Mouse (Mus musculus) bone marrow, adult 2 months (tissue): ENCODE measurements at regions not wholly inside any gene's neighbourhood (a gene's known extent, or its start where the extent isn't known, plus 50 kb on each side); places are given as distances from the start of the nearest gene placed in this dataset.

Experiments used
- CTCF ChIP-seq: fragments of 200-500 bp; IDR thresholded peaks from 2 replicates; pipeline ENCODE4 v1.5.1; 2011; ENCODE audit warnings: low read length, control low read depth; ENCODE audit not compliant: control insufficient read depth, insufficient read depth
- POLR2A ChIP-seq: fragments of 200-500 bp; IDR thresholded peaks from 2 replicates; pipeline ENCODE4 v1.6.1; 2011; ENCODE audit warnings: low read depth, mild to moderate bottlenecking, control low read depth, low read length, borderline replicate concordance; ENCODE audit not compliant: control insufficient read depth

DNA sequence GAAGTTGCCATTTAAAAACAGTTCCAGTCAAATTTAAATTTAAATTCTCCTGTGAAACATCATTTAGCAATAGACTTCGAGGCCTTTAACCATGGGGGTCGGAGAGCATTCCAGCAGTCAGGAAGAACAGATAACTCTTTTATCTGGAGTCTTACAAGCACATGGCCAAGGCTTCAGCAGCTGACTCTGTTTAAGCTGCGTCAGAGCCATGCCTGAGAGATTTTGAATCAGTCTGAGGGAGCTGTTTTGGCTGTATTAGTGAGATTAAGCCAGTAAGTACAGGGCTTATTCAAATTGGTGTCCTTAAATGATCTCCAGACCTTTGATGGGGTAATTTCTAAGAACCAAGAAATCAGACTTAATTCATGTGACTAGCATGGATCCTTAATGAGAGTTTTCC lies 665.5 kb downstream of the Epha4 start:
- no peak for TF ChIP-seq CTCF
- no peak for TF ChIP-seq POLR2A
